Mouse (Mus musculus): Measurements from ENCODE around the gene Tmem132c. TPM values are rescaled to one million over a fixed set of nuclear protein-coding genes. Genes with fewer than 3 reads are reported as not detected.
A peak's percentile ranks its signal among the peaks of the same experiment; 100 is the strongest.

Gene Tmem132c
- polyA plus RNA-seq, 1 experiment from 2014 or later = 2.0 TPM

DNA sequence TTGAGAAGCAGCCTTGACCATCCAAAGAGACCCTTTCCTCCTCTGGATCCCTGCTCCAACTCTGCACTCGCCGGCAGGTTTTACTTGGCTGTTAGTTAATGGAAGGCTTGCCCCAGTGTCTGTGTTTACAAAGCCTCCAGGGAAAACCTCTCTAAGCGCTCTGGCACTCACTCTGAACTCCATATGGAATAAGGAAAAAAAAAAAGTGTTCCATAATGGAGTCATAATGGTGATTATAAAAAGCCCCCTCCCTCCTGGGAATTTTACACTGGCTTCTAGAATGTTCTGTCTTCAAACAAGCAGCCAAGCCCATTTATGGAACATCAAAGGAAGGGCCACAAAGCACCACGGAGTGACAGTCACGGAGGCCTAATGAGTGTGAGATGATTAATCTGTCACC is 136.9 kb downstream of the Tmem132c start:
- Histone ChIP-seq H3K4me1 (no peaks in the 10 kb centered on the region), H3K4me2 (no peak overlapping the region), H3K27me3 (replicated peaks) (no peaks in the 10 kb centered on the region), H3K9ac (no peak overlapping the region), H3K4me3 (replicated peaks) (no peak overlapping the region), H3K36me3 (no peaks in the 10 kb centered on the region), H3K9me3 (no peaks in the 10 kb centered on the region; the same call in 1 of the 2 replicates), H3K27ac (no peak overlapping the region)
- no peak for ATAC-seq (ENCODE audit: insufficient read depth, low FRiP score, low read depth)
- WGBS = 22% methylated on average over 5 of the region's 5 CpGs

GRCm38 (mm10) chr5:127379351-127379750 is 137.7 kb downstream of the Tmem132c start:
- H3K4me1 ChIP-seq = no peaks in the 10 kb centered on the region
- no peaks in the 10 kb centered on the region for H3K36me3 ChIP-seq
- H3K4me2 ChIP-seq = no peak overlapping the region
- H3K27ac ChIP-seq = no peak overlapping the region
- no peak for ATAC-seq (ENCODE audit: insufficient read depth, low FRiP score, low read depth)
- H3K27me3 ChIP-seq (replicated peaks) = no peaks in the 10 kb centered on the region
- H3K4me3 ChIP-seq (replicated peaks) = no peak overlapping the region
- H3K9me3 ChIP-seq = no peaks in the 10 kb centered on the region; the same call in 1 of the 2 replicates
- 59% methylated on average over 2 of the region's 2 CpGs for WGBS
- H3K9ac ChIP-seq = no peak overlapping the region

- 79% methylated on average over 4 of the region's 4 CpGs for WGBS
- no peak overlapping the region for H3K4me3 ChIP-seq (replicated peaks)
- H3K9me3 ChIP-seq = no peaks in the 10 kb centered on the region
Measured at GRCm38 (mm10) chr5:127381216-127381615, 139.6 kb downstream of the Tmem132c start.

DNA sequence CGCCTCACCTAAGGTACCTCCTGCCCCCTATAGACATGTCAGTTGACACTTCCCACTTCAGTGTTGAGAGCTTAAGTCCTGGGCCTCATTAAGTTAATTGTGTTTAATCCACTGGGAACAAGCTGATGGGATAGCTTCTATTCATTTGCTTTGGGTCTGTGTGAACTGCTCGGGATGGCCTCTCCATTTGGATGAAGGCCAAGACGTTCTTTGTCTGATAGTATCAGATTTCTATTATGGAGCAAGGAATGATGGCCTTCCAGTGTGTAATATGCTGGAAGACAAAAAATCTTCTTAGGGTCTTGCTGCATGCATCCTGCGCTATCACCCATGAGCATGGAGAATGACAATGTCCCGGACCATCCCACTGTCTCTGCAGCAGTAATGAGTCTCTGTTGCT is 141.0 kb downstream of the Tmem132c start:
- Histone ChIP-seq H3K4me2 (no peak overlapping the region), H3K36me3 (no peaks in the 10 kb centered on the region), H3K4me3 (replicated peaks) (no peak overlapping the region), H3K27me3 (replicated peaks) (no peaks in the 10 kb centered on the region), H3K4me1 (no peaks in the 10 kb centered on the region), H3K27ac (no peak overlapping the region), H3K9me3 (no peaks in the 10 kb centered on the region), H3K9ac (no peak overlapping the region)
- WGBS = 73% methylated on average over 5 of the region's 5 CpGs
- no peak for ATAC-seq (ENCODE audit: insufficient read depth, low FRiP score, low read depth)

More at GRCm38 (mm10) chr5:127381216-127381615, 139.6 kb downstream of the Tmem132c start:
- no peak for ATAC-seq (ENCODE audit: insufficient read depth, low FRiP score, low read depth)
- Histone ChIP-seq H3K4me2 (no peak overlapping the region), H3K36me3 (no peaks in the 10 kb centered on the region), H3K4me1 (no peaks in the 10 kb centered on the region), H3K27me3 (replicated peaks) (no peaks in the 10 kb centered on the region), H3K9ac (no peak overlapping the region), H3K27ac (no peak overlapping the region)

DNA sequence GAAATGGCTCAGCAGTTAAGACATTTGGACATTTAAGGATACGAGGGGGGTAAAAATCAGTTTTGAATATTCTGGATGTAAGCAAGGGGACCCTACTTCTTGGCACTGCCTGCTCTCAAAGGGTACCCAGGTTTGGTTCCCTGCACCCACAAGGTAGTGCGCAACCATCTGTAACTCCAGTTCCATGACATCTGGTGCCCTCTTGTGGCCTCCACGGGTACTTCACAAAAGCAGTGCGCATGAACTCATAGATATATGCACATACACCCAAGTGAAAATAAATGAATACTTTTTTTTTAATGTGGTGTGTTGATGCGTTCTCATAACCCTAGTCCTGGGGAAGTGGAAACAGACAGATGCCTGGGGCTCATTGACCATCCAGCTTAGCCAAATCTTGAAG is 149.6 kb downstream of the Tmem132c start:
- Histone ChIP-seq H3K4me1 (no peaks in the 10 kb centered on the region), H3K27me3 (replicated peaks) (no peaks in the 10 kb centered on the region), H3K4me2 (no peak overlapping the region), H3K9ac (no peak overlapping the region), H3K4me3 (replicated peaks) (no peak overlapping the region), H3K27ac (no peak overlapping the region), H3K36me3 (no peaks in the 10 kb centered on the region), H3K9me3 (no peaks in the 10 kb centered on the region)
- ATAC-seq (ENCODE audit: insufficient read depth, low FRiP score, low read depth) = no peak
- 94% methylated on average over 5 of the region's 5 CpGs for WGBS

- Histone ChIP-seq H3K9me3 (no peaks in the 10 kb centered on the region), H3K4me3 (replicated peaks) (no peak overlapping the region), H3K36me3 (no peaks in the 10 kb centered on the region), H3K27me3 (replicated peaks) (no peaks in the 10 kb centered on the region), H3K4me1 (no peaks in the 10 kb centered on the region), H3K4me2 (no peak overlapping the region), H3K9ac (no peak overlapping the region), H3K27ac (no peak overlapping the region)
- 85% methylated on average over 9 of the region's 9 CpGs for WGBS
- no peak for ATAC-seq (ENCODE audit: insufficient read depth, low FRiP score, low read depth)
Measured at GRCm38 (mm10) chr5:127396889-127397288, 155.3 kb downstream of the Tmem132c start.

GRCm38 (mm10) chr5:127398010-127398409 is 156.4 kb downstream of the Tmem132c start:
- no peak overlapping the region for H3K9ac ChIP-seq
- no peak overlapping the region for H3K4me3 ChIP-seq (replicated peaks)
- H3K27me3 ChIP-seq (replicated peaks) = no peaks in the 10 kb centered on the region
- WGBS = 11% methylated on average over 7 of the region's 7 CpGs
- H3K27ac ChIP-seq = no peak overlapping the region
- H3K4me1 ChIP-seq = no peaks in the 10 kb centered on the region
- H3K9me3 ChIP-seq = no peaks in the 10 kb centered on the region
- H3K4me2 ChIP-seq = no peak overlapping the region
- no peaks in the 10 kb centered on the region for H3K36me3 ChIP-seq
- ATAC-seq (ENCODE audit: insufficient read depth, low FRiP score, low read depth) = no peak

GRCm38 (mm10) chr5:127405391-127406000 is 163.9 kb downstream of the Tmem132c start:
- H3K4me3 ChIP-seq (replicated peaks) = no peak overlapping the region

GRCm38 (mm10) chr5:127406014-127406655 is 164.5 kb downstream of the Tmem132c start:
- Histone ChIP-seq H3K27ac (no peak overlapping the region), H3K36me3 (no peaks in the 10 kb centered on the region), H3K9me3 (no peaks in the 10 kb centered on the region), H3K4me2 (0 out of 2 replicates have a peak overlapping the region, but pooled peaks have one; percentile 13), H3K27me3 (replicated peaks) (no peaks in the 10 kb centered on the region), H3K4me1 (peaks cover 15% of the 10 kb centered on the region), H3K9ac (no peak overlapping the region), H3K4me3 (replicated peaks) (no peak overlapping the region)
- 15% methylated on average over 9 of the region's 9 CpGs for WGBS
- ATAC-seq (ENCODE audit: insufficient read depth, low FRiP score, low read depth) = no peak

More at GRCm38 (mm10) chr5:127405391-127406000, 163.9 kb downstream of the Tmem132c start:
- Histone ChIP-seq H3K9me3 (no peaks in the 10 kb centered on the region), H3K36me3 (no peaks in the 10 kb centered on the region), H3K27me3 (replicated peaks) (no peaks in the 10 kb centered on the region), H3K27ac (0 out of 2 replicates have a peak overlapping the region, but pooled peaks have one; percentile 31), H3K4me1 (peaks cover 15% of the 10 kb centered on the region), H3K9ac (no peak overlapping the region), H3K4me2 (peak overlapping the region; percentile 13; the same call in 1 of the 2 replicates)
- WGBS = 24% methylated on average over 18 of the region's 18 CpGs
- ATAC-seq (ENCODE audit: insufficient read depth, low FRiP score, low read depth) = peak; percentile 77

DNA sequence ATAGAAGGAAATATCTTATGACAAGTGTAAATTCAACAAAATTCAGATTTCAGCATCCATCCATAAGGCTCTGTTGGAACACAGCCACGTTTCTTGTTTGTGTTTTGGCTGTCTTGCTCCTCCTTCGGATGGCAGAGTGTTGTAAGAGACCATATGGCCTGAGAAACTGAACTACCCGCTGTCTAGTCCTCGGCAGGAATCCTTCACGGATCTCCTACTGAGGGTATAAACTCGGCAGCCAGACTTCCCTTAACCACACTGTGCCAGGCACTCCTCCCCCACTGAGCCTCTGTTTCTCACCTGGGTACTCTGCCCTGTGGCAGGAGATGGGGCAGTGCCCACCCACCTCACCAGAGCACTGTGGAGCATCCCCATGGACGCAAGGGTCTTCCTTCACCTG is 174.9 kb downstream of the Tmem132c start:
- Histone ChIP-seq H3K9ac (no peak overlapping the region), H3K4me3 (replicated peaks) (no peak overlapping the region), H3K27ac (no peak overlapping the region), H3K4me2 (no peak overlapping the region), H3K36me3 (no peaks in the 10 kb centered on the region), H3K27me3 (replicated peaks) (no peaks in the 10 kb centered on the region), H3K4me1 (no peaks in the 10 kb centered on the region), H3K9me3 (no peaks in the 10 kb centered on the region)
- WGBS = 34% methylated on average over 7 of the region's 7 CpGs
- no peak for ATAC-seq (ENCODE audit: insufficient read depth, low FRiP score, low read depth)

- Histone ChIP-seq H3K4me2 (no peak overlapping the region), H3K4me3 (replicated peaks) (no peak overlapping the region), H3K9ac (no peak overlapping the region), H3K27me3 (replicated peaks) (no peaks in the 10 kb centered on the region), H3K9me3 (no peaks in the 10 kb centered on the region), H3K27ac (no peak overlapping the region), H3K36me3 (no peaks in the 10 kb centered on the region), H3K4me1 (no peaks in the 10 kb centered on the region)
- no peak for ATAC-seq (ENCODE audit: insufficient read depth, low FRiP score, low read depth)
Measured at GRCm38 (mm10) chr5:127423936-127424335, 182.3 kb downstream of the Tmem132c start.

- ATAC-seq (ENCODE audit: insufficient read depth, low FRiP score, low read depth) = no peak
- Histone ChIP-seq H3K9ac (no peak overlapping the region), H3K4me2 (no peak overlapping the region), H3K36me3 (no peaks in the 10 kb centered on the region), H3K4me1 (no peaks in the 10 kb centered on the region), H3K4me3 (replicated peaks) (no peak overlapping the region), H3K27ac (no peak overlapping the region), H3K27me3 (replicated peaks) (no peaks in the 10 kb centered on the region), H3K9me3 (no peaks in the 10 kb centered on the region)
- WGBS = 65% methylated on average over 10 of the region's 10 CpGs
Measured at GRCm38 (mm10) chr5:127429124-127429523, 187.5 kb downstream of the Tmem132c start.

Measured in stomach, embryonic 15.5 days (tissue).